Mouse (Mus musculus) small intestine, adult 2 months (tissue): Measurements from ENCODE around the gene Ptgr2. TPM values are rescaled to one million over a fixed set of nuclear protein-coding genes. Genes with fewer than 3 reads are reported as not detected.

ENCODE experiments used
- H3K27ac ChIP-seq: fragments of 200-500 bp; 2 replicates; pipeline ENCODE4 v1.5.1; 2012; ENCODE audit warnings: low read depth, low read length, control low read depth, inconsistent platforms; ENCODE audit not compliant: insufficient read depth
- H3K27me3 ChIP-seq: fragments of 200-500 bp; 2 replicates; pipeline ENCODE4 v1.6.1; 2012; ENCODE audit warnings: mild to moderate bottlenecking, moderate library complexity, low read length, inconsistent platforms; ENCODE audit not compliant: control insufficient read depth, insufficient read depth
- H3K36me3 ChIP-seq: fragments of 200-500 bp; 2 replicates; pipeline ENCODE4 v1.6.1; 2012; ENCODE audit warnings: mild to moderate bottlenecking, low read length, control low read depth, inconsistent platforms; ENCODE audit not compliant: control insufficient read depth, insufficient read depth
- H3K4me1 ChIP-seq: fragments of 200-500 bp; 2 replicates; pipeline ENCODE4 v1.6.1; 2012; ENCODE audit warnings: low read length, inconsistent platforms, mixed read lengths; ENCODE audit not compliant: control insufficient read depth, insufficient read depth, insufficient read length
- H3K4me3 ChIP-seq: fragments of 200-500 bp; 2 replicates; pipeline ENCODE4 v1.5.1; 2012; ENCODE audit warnings: low read depth, mild to moderate bottlenecking, control low read depth, inconsistent platforms, low read length, moderate library complexity
- CTCF ChIP-seq: fragments of 200-500 bp; IDR thresholded peaks from 2 replicates; pipeline ENCODE4 v1.5.1; 2012; ENCODE audit warnings: low read depth, mild to moderate bottlenecking, control low read depth, inconsistent platforms, low read length, moderate library complexity, mixed read lengths; ENCODE audit not compliant: insufficient replicate concordance, insufficient read length; ENCODE audit errors: extremely low read depth
- POLR2A ChIP-seq: fragments of 200-500 bp; IDR thresholded peaks from 2 replicates; pipeline ENCODE4 v1.6.1; 2012; ENCODE audit warnings: low read depth, mild to moderate bottlenecking, control low read depth, inconsistent platforms, low read length, moderate library complexity
- WGBS: fragments of 180-500 bp; shearing (Covaris S2); methylation state at CpG from one replicate; pipeline ENCODE4 v1.1.7; 2018; 5-methylcytosine and 5-hydroxymethylcytosine counted together
- polyA plus RNA-seq: library from polyadenylated mRNA; depleted of rRNA; stranded (reverse); fragments of >200 nt; gene quantifications from 2 replicates; pipeline ENCODE4 v1.2.3, GENCODE M21; 2012

Gene Ptgr2
- polyA plus RNA-seq, 1 experiment = 6.7 TPM

DNA sequence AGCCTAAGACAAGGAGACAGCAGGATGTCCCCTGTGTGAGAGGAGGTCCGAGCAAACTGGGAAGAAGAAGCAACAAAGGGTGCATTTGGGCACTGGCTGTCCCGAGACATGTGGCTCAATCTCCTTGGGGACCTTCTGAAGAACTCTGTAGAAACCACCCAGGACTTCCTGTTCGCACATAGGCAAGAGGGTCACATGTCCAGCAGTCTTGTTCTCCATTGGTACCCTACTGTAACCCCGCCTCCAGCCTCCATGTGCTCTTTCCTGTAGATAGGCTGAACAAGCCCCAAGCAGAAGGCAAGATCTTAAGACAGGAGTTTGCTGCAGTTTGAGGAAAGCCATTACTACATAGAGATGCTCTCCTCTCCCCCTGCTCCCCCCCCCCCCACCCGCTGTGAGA is 32.2 kb upstream of the Ptgr2 start:
- no peak overlapping the region for H3K27ac ChIP-seq
- H3K27me3 ChIP-seq = no peaks in the 10 kb centered on the region
- TF ChIP-seq POLR2A (no peak), CTCF (no peak)
- H3K4me3 ChIP-seq = no peak overlapping the region
- no peaks in the 10 kb centered on the region for H3K36me3 ChIP-seq
- WGBS = 86% methylated on average over 5 of the region's 5 CpGs
- no peaks in the 10 kb centered on the region for H3K4me1 ChIP-seq

- H3K27me3 ChIP-seq = no peaks in the 10 kb centered on the region
- TF ChIP-seq CTCF = no peak
- no peak for TF ChIP-seq POLR2A
- WGBS = 77% methylated on average over 5 of the region's 5 CpGs
Observed at GRCm38 (mm10) chr12:84254886-84255285, 30.1 kb upstream of the Ptgr2 start.

GRCm38 (mm10) chr12:84260363-84260762 is 24.7 kb upstream of the Ptgr2 start:
- TF ChIP-seq POLR2A (no peak), CTCF (no peak)
- no peak overlapping the region for H3K27ac ChIP-seq
- no peak overlapping the region for H3K4me3 ChIP-seq
- no peaks in the 10 kb centered on the region for H3K27me3 ChIP-seq
- no peaks in the 10 kb centered on the region for H3K36me3 ChIP-seq
- H3K4me1 ChIP-seq = no peaks in the 10 kb centered on the region; the same call in 1 of the 2 replicates
- 79% methylated on average over 7 of the region's 7 CpGs for WGBS

More at GRCm38 (mm10) chr12:84254886-84255285, 30.1 kb upstream of the Ptgr2 start:
- Histone ChIP-seq H3K4me3 (no peak overlapping the region), H3K4me1 (no peaks in the 10 kb centered on the region), H3K27ac (no peak overlapping the region), H3K36me3 (no peaks in the 10 kb centered on the region)

- Histone ChIP-seq H3K36me3 (no peaks in the 10 kb centered on the region), H3K27ac (no peak overlapping the region), H3K4me3 (no peak overlapping the region), H3K27me3 (no peaks in the 10 kb centered on the region), H3K4me1 (no peaks in the 10 kb centered on the region; the same call in 1 of the 2 replicates)
- no peak for TF ChIP-seq CTCF
- TF ChIP-seq POLR2A = no peak
- 57% methylated on average over 2 of the region's 2 CpGs for WGBS
Observed at GRCm38 (mm10) chr12:84267264-84267663, 17.8 kb upstream of the Ptgr2 start.

- Histone ChIP-seq H3K27me3 (no peaks in the 10 kb centered on the region), H3K4me3 (no peak overlapping the region), H3K36me3 (no peaks in the 10 kb centered on the region), H3K4me1 (peaks cover 6% of the 10 kb centered on the region; the same call in 1 of the 2 replicates), H3K27ac (no peak overlapping the region)
- TF ChIP-seq POLR2A = no peak
- TF ChIP-seq CTCF = no peak
- 36% methylated on average over 5 of the region's 5 CpGs for WGBS
Observed at GRCm38 (mm10) chr12:84273366-84273765, 11.7 kb upstream of the Ptgr2 start.

DNA sequence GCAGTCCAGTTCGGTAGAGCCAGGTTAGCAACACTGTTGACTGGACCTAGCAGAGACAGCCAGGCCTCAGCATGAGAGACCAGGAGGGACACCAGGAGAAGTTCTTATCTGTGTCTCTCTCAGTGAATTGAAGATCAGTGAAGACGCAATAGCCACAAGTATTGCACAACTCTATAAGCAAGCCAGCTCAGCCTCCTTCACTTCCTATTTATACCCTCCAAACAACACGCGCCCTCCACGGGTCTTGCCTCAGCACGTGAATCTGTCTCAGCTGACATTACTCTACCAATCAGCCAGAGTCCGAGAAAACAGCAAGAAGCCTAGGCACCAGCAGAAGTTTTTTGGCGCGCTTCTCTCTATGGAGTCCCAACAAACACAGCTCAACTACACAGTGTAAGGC is 9.7 kb upstream of the Ptgr2 start:
- Histone ChIP-seq H3K36me3 (no peaks in the 10 kb centered on the region), H3K4me1 (peaks cover 8% of the 10 kb centered on the region; the same call in 1 of the 2 replicates), H3K27me3 (no peaks in the 10 kb centered on the region), H3K4me3 (no peak overlapping the region), H3K27ac (no peak overlapping the region)
- no peak for TF ChIP-seq CTCF
- no peak for TF ChIP-seq POLR2A
- WGBS = 87% methylated on average over 9 of the region's 9 CpGs

- H3K4me3 ChIP-seq = no peak overlapping the region
- 69% methylated on average over 2 of the region's 2 CpGs for WGBS
- TF ChIP-seq CTCF (no peak), POLR2A (no peak)
Observed at GRCm38 (mm10) chr12:84276288-84276687, 8.7 kb upstream of the Ptgr2 start.

More at GRCm38 (mm10) chr12:84276288-84276687, 8.7 kb upstream of the Ptgr2 start:
- Histone ChIP-seq H3K4me1 (peaks cover 8% of the 10 kb centered on the region; the same call in 1 of the 2 replicates), H3K27me3 (no peaks in the 10 kb centered on the region), H3K36me3 (no peaks in the 10 kb centered on the region), H3K27ac (no peak overlapping the region)
